Mouse (Mus musculus) CH12.LX (cell line): ENCODE data around the gene B430218F22Rik. TPM values are rescaled to one million over a fixed set of nuclear protein-coding genes. Genes with fewer than 3 reads are reported as not detected.

Source experiments
- DNase-seq: peaks from one replicate; pipeline ENCODE4 v3.0.0-alpha.2; 2013; ENCODE audit errors: extremely low read depth
- H3K27ac ChIP-seq: 2 replicates; pipeline ENCODE4 v1.5.1; 2012; ENCODE audit warnings: low read depth, mild to moderate bottlenecking, control low read depth, moderate library complexity; ENCODE audit not compliant: insufficient read depth
- H3K27me3 ChIP-seq: replicated peaks from 2 replicates; pipeline ENCODE3; 2012; ENCODE audit warnings: inconsistent platforms
- H3K36me3 ChIP-seq, 2 experiments: replicated peaks in 1 of 2; 2 replicates each; pipeline versions ENCODE3 to v1.6.1; 2012; ENCODE audit warnings: inconsistent platforms in 1 of 2, low read length in 1 of 2, mild to moderate bottlenecking in 1 of 2, mixed read lengths in 1 of 2, moderate library complexity in 1 of 2; ENCODE audit not compliant: control insufficient read depth in 1 of 2, insufficient read depth in 1 of 2
- H3K4me1 ChIP-seq, 2 experiments: 2 replicates each; pipeline ENCODE4 v1.6.1; 2012; ENCODE audit warnings: inconsistent platforms in 1 of 2, moderate library complexity in 1 of 2; ENCODE audit not compliant: insufficient read depth in 2 of 2, control insufficient read depth in 1 of 2
- H3K4me2 ChIP-seq: 2 replicates; pipeline ENCODE4 v1.6.1; 2012; ENCODE audit warnings: low read depth, mild to moderate bottlenecking, control low read depth; ENCODE audit not compliant: poor library complexity, insufficient read depth, severe bottlenecking
- H3K4me3 ChIP-seq, 3 experiments: fragments of 150-350 bp in 1 of 3; sonication (generic) in 1 of 3; replicated peaks in 1 of 3; 2 replicates each; pipeline versions ENCODE3 to v1.5.1; 2011 to 2012; ENCODE audit warnings: low read depth in 2 of 3, low read length in 2 of 3, mild to moderate bottlenecking in 2 of 3, moderate library complexity in 2 of 3, control low read depth in 1 of 3, improper control_type of control experiment in 1 of 3, inconsistent platforms in 1 of 3, mixed read lengths in 1 of 3; ENCODE audit not compliant: poor library complexity in 1 of 3
- H3K79me2 ChIP-seq: replicated peaks from 2 replicates; pipeline ENCODE4 v1.6.1; 2012; ENCODE audit warnings: mild to moderate bottlenecking, moderate library complexity; ENCODE audit not compliant: control insufficient read depth, poor library complexity, insufficient read depth, severe bottlenecking; ENCODE audit errors: extremely low read depth
- H3K9ac ChIP-seq: 2 replicates; pipeline ENCODE4 v1.6.1; 2012; ENCODE audit warnings: low read depth, mild to moderate bottlenecking, control low read depth, moderate library complexity; ENCODE audit not compliant: insufficient read depth
- H3K9me3 ChIP-seq: replicated peaks from 2 replicates; pipeline ENCODE3; 2012; ENCODE audit warnings: low read length, inconsistent platforms, mixed read lengths
- CHD2 ChIP-seq: IDR thresholded peaks from 2 replicates; pipeline ENCODE4 v1.6.1; 2011; ENCODE audit warnings: low read length, improper control_type of control experiment
- E2F4 ChIP-seq: IDR thresholded peaks from 2 replicates; pipeline ENCODE4 v1.6.1; 2011; ENCODE audit warnings: low read depth, low read length, improper control_type of control experiment; ENCODE audit not compliant: insufficient replicate concordance
- HCFC1 ChIP-seq: IDR thresholded peaks from 2 replicates; pipeline ENCODE4 v1.6.1; 2012; ENCODE audit warnings: low read depth, mild to moderate bottlenecking, inconsistent platforms, low read length, improper control_type of control experiment
- JUN ChIP-seq: IDR thresholded peaks from 2 replicates; pipeline ENCODE4 v1.6.1; 2011; ENCODE audit warnings: low read depth, mild to moderate bottlenecking, low read length, improper control_type of control experiment, moderate library complexity; ENCODE audit not compliant: insufficient read depth
- MAZ ChIP-seq: IDR thresholded peaks from 2 replicates; pipeline ENCODE4 v1.6.1; 2012; ENCODE audit warnings: low read depth, mild to moderate bottlenecking, inconsistent platforms, low read length, improper control_type of control experiment, moderate library complexity
- MEF2A ChIP-seq: IDR thresholded peaks from 2 replicates; pipeline ENCODE4 v1.6.1; 2014; ENCODE audit warnings: low read depth, mild to moderate bottlenecking, inconsistent platforms, low read length, improper control_type of control experiment, borderline replicate concordance
- MYC ChIP-seq: IDR thresholded peaks from 2 replicates; pipeline ENCODE4 v1.6.1; 2011; ENCODE audit warnings: low read depth, mild to moderate bottlenecking, improper control_type of control experiment, low read length
- NRF1 ChIP-seq: IDR thresholded peaks from 2 replicates; pipeline ENCODE4 v1.6.1; 2014; ENCODE audit warnings: low read depth, mild to moderate bottlenecking, inconsistent platforms, low read length, improper control_type of control experiment, moderate library complexity
- POLR2A ChIP-seq: IDR thresholded peaks from 2 replicates; pipeline ENCODE4 v1.6.1; 2011; ENCODE audit warnings: low read depth, mild to moderate bottlenecking, improper control_type of control experiment, low read length
- POLR2AphosphoS2 ChIP-seq: IDR thresholded peaks from 2 replicates; pipeline ENCODE4 v1.6.1; 2011; ENCODE audit warnings: low read depth, low read length, improper control_type of control experiment
- RCOR1 ChIP-seq: conservative IDR thresholded peaks from 2 replicates; pipeline ENCODE4 v1.6.1; 2012; ENCODE audit warnings: low read depth, mild to moderate bottlenecking, inconsistent platforms, low read length, improper control_type of control experiment
- SIN3A ChIP-seq: IDR thresholded peaks from 2 replicates; pipeline ENCODE4 v1.6.1; 2012; ENCODE audit warnings: low read length, improper control_type of control experiment, inconsistent platforms
- TBP ChIP-seq: conservative IDR thresholded peaks from 2 replicates; pipeline ENCODE4 v1.6.1; 2011; ENCODE audit warnings: low read depth, low read length, improper control_type of control experiment
- TCF12 ChIP-seq: IDR thresholded peaks from 2 replicates; pipeline ENCODE4 v1.6.1; 2014; ENCODE audit warnings: low read depth, mild to moderate bottlenecking, inconsistent platforms, low read length, improper control_type of control experiment
- USF1 ChIP-seq: IDR thresholded peaks from 2 replicates; pipeline ENCODE4 v1.6.1; 2014; ENCODE audit warnings: low read depth, mild to moderate bottlenecking, inconsistent platforms, low read length, improper control_type of control experiment
- ZC3H11A ChIP-seq: IDR thresholded peaks from 2 replicates; pipeline ENCODE4 v1.6.1; 2012; ENCODE audit warnings: low read depth, mild to moderate bottlenecking, inconsistent platforms, low read length, improper control_type of control experiment
- ZMIZ1 ChIP-seq: IDR thresholded peaks from 2 replicates; pipeline ENCODE4 v1.6.1; 2012; ENCODE audit warnings: low read depth, mild to moderate bottlenecking, inconsistent platforms, low read length, improper control_type of control experiment
- dilution Hi-C: fragments of 300-500 bp; cut with MboI; formaldehyde crosslinking; loops from 2 replicates; pipeline ENCODE4 v1.14.3; 2020; ENCODE audit warnings: low sequenced_read_pairs; ENCODE audit not compliant: extremely low pct_unique_long_range_greater_than_20kb, extremely low pct_ligation_motif_present
- in situ Hi-C: fragments of 300-500 bp; cut with MboI; formaldehyde crosslinking; loops from 3 replicates; pipeline ENCODE4 v1.14.3; 2019; ENCODE audit warnings: low sequenced_read_pairs, low pct_ligation_motif_present, low pct_unique_long_range_greater_than_20kb, mixed read lengths
- polyA plus RNA-seq: library from polyadenylated mRNA; unstranded; fragments of >175 nt; gene quantifications from 2 replicates; pipeline ENCODE4 v1.2.1, GENCODE M21; 2012; ENCODE audit warnings: low read depth; ENCODE audit not compliant: insufficient read length
- total RNA-seq, 2 experiments: library from RNA; depleted of rRNA; stranded (reverse); fragments of 300-350 nt in 1 of 2; fragments of >200 nt in 1 of 2; gene quantifications; 2 replicates each; pipeline ENCODE4 v1.2.3; 2012 to 2014

The B430218F22Rik gene
- total and polyA plus RNA-seq, 3 experiments, result 0.48 to 12.0 (median 0.64) TPM

- no peaks in the 10 kb centered on the region for H3K36me3 ChIP-seq
- no peak for TF ChIP-seq CHD2
- TF ChIP-seq HCFC1, result no peak
- no peak for TF ChIP-seq NRF1
- no peak for TF ChIP-seq E2F4
- H3K9me3 ChIP-seq, result no peaks in the 10 kb centered on the region
- no peaks in the 10 kb centered on the region for H3K27me3 ChIP-seq
- no peak overlapping the region for H3K27ac ChIP-seq
- H3K4me3 ChIP-seq, result no peak overlapping the region
- no peaks in the 10 kb centered on the region for H3K79me2 ChIP-seq
- no peak overlapping the region for H3K4me2 ChIP-seq
- in situ Hi-C loops (no loop called here), dilution Hi-C loops (no loop called here)
- no peak overlapping the region for H3K9ac ChIP-seq
- peaks cover 0 to 3% of the 10 kb centered on the region in 2 experiments; a peak in 1 of 4 replicates for H3K4me1 ChIP-seq
- DNase-seq, result no peak
These were observed 35.6 kb upstream of the B430218F22Rik start for GRCm38 (mm10) chr13:118350870-118351269.

DNA sequence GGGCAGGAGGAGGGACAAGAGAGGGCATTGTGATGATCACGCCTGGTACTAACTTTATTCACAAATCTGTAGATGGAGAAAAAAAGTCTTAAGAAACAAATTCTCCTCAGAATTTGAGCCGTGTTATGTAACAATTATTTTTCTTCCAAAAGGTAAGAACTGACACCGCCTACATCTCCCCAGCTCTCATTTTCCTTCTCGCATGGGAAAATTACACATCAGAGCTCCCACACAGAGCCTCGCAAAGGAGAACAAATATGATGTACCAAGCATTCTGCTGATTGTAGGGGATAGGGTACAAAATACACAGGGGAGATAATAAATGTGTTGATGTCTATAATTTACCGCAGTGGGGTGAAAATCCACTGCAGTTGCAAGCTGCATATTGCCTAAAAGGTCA, 23.1 kb upstream of the B430218F22Rik start:
- dilution Hi-C loops (no loop called here), in situ Hi-C loops (no loop called here)
- no peak overlapping the region for H3K27ac ChIP-seq
- no peaks in the 10 kb centered on the region for H3K27me3 ChIP-seq
- DNase-seq, result no peak
- no peak overlapping the region for H3K4me2 ChIP-seq
- H3K4me1 ChIP-seq, result no peaks in the 10 kb centered on the region
- no peak for TF ChIP-seq TCF12
- no peak for TF ChIP-seq RCOR1
- TF ChIP-seq MAZ, result no peak
- no peak for TF ChIP-seq ZC3H11A
- no peak for TF ChIP-seq SIN3A
- no peak for TF ChIP-seq CHD2
- TF ChIP-seq E2F4, result no peak
- TF ChIP-seq USF1, result no peak
- no peak for TF ChIP-seq ZMIZ1
- TF ChIP-seq MEF2A, result no peak
- TF ChIP-seq TBP, result no peak
- TF ChIP-seq POLR2A, result no peak
- no peak for TF ChIP-seq POLR2AphosphoS2
- TF ChIP-seq JUN, result no peak
- TF ChIP-seq MYC, result no peak
- TF ChIP-seq, all 38 proteins: peak for 0
- Histone ChIP-seq H3K79me2 (no peaks in the 10 kb centered on the region), H3K4me3 (no peak overlapping the region), H3K9ac (no peak overlapping the region), H3K36me3 (no peaks in the 10 kb centered on the region), H3K9me3 (peaks cover 3% of the 10 kb centered on the region)
